Mouse (Mus musculus): ENCODE data around the gene Yap1.

DNA sequence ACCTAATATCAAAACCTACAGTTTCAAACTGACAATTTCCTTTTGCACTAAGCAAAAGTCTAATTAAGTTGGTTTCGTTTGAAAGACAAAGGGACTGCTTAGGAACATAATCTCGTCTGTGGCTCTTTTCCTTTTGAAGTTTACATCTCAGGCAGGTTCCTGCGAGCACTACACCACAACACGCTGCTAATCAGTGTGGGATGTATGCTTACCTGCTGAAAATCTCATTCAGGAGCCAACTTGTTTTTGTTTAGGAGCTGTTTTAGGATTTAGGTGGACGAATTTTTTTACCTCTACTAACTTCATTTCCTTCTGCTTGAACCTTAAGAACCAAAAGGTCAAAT lies 38.6 kb upstream of the Yap1 start:
- TF ChIP-seq CTCF (IDR thresholded peaks at IDR 0.05; ENCODE audit: low read depth, low read length) (no peak), POLR2A (IDR thresholded peaks at IDR 0.05; ENCODE audit: borderline replicate concordance, low read depth, low read length) (no peak)
